Mouse (Mus musculus) layer of hippocampus, adult 2 months (tissue): ENCODE measurements at regions not wholly inside any gene's neighbourhood (a gene's known extent, or its start where the extent isn't known, plus 50 kb on each side); places are given as distances from the start of the nearest gene placed in this dataset.
"Not testable (repeated sequence)": the region's sequence is repeated elsewhere in the genome, so short reads cannot be mapped to it uniquely, and the experiment has no call there.

Experiments
- DNase-seq, 2 experiments: peaks; one replicate each; pipeline ENCODE4 v3.0.0; 2022; ENCODE audit warnings: low spot score in 2 of 2
- H3K27ac ChIP-seq: fragments of 200-600 bp; 2 replicates; pipeline ENCODE4 v1.8.1; 2022
- H3K4me3 ChIP-seq: fragments of 200-600 bp; 2 replicates; pipeline ENCODE4 v1.8.1; 2022; ENCODE audit warnings: mild to moderate bottlenecking
- CTCF ChIP-seq: fragments of 200-600 bp; conservative IDR thresholded peaks from 2 replicates; pipeline ENCODE4 v1.8.1; 2022; ENCODE audit warnings: antibody characterized with exemption, mild to moderate bottlenecking, moderate library complexity

- H3K27ac ChIP-seq = no peak overlapping the region
- TF ChIP-seq CTCF = no peak
- no peak overlapping the region for H3K4me3 ChIP-seq
- DNase-seq = no peak
These were observed 229.8 kb upstream of the Pex5l start for GRCm38 (mm10) chr3:33372806-33373205.

- no peak for TF ChIP-seq CTCF
- Histone ChIP-seq H3K27ac (0 out of 2 replicates have a peak overlapping the region, but pooled peaks have one; percentile 10), H3K4me3 (no peak overlapping the region)
- no peak for DNase-seq
These were observed 220.5 kb upstream of the Pex5l start for GRCm38 (mm10) chr3:33363521-33363920.

- DNase-seq = no peak
- no peak overlapping the region for H3K4me3 ChIP-seq
- peak overlapping the region; percentile 43; the same call in 1 of the 2 replicates for H3K27ac ChIP-seq
- TF ChIP-seq CTCF = no peak
These were observed 217.0 kb upstream of the Pex5l start for GRCm38 (mm10) chr3:33360030-33360429.

GRCm38 (mm10) chr3:33353860-33354259 lies 210.8 kb upstream of the Pex5l start:
- no peak for TF ChIP-seq CTCF
- DNase-seq = no peak

GRCm38 (mm10) chr3:33350986-33351385 lies 207.9 kb upstream of the Pex5l start:
- DNase-seq = peak in 1 of 2 experiments; percentile 58
- Histone ChIP-seq H3K4me3 (no peak overlapping the region), H3K27ac (peak overlapping the region; percentile 68; the same call in 1 of the 2 replicates)
- TF ChIP-seq CTCF = no peak

More at GRCm38 (mm10) chr3:33353860-33354259, 210.8 kb upstream of the Pex5l start:
- H3K4me3 ChIP-seq = no peak overlapping the region
- H3K27ac ChIP-seq = no peak overlapping the region

GRCm38 (mm10) chr3:33334056-33334455 lies 191.0 kb upstream of the Pex5l start:
- Histone ChIP-seq H3K4me3 (no peak overlapping the region), H3K27ac (peak overlapping the region; percentile 14; the same call in 1 of the 2 replicates)
- DNase-seq = peak; percentile 32 to 59
- TF ChIP-seq CTCF = no peak

- not testable (repeated sequence) for H3K4me3 ChIP-seq, DNase-seq
These were observed 174.6 kb upstream of the Pex5l start for GRCm38 (mm10) chr3:33317691-33318090.

GRCm38 (mm10) chr3:33312230-33312825 lies 169.3 kb upstream of the Pex5l start:
- no peak for TF ChIP-seq CTCF
- DNase-seq = peak in 1 of 2 experiments; percentile 30

More at GRCm38 (mm10) chr3:33317691-33318090, 174.6 kb upstream of the Pex5l start:
- H3K27ac ChIP-seq = not testable (repeated sequence)

GRCm38 (mm10) chr3:33308212-33308611 lies 165.2 kb upstream of the Pex5l start:
- DNase-seq = no peak
- Histone ChIP-seq H3K27ac (no peak overlapping the region), H3K4me3 (no peak overlapping the region)
- TF ChIP-seq CTCF = peak; percentile 86

More at GRCm38 (mm10) chr3:33312230-33312825, 169.3 kb upstream of the Pex5l start:
- H3K27ac ChIP-seq = peak overlapping the region; percentile 62; the same call in 1 of the 2 replicates
- H3K4me3 ChIP-seq = no peak overlapping the region

- Histone ChIP-seq H3K27ac (peak overlapping the region; percentile 62), H3K4me3 (no peak overlapping the region)
- DNase-seq = no peak
- TF ChIP-seq CTCF = no peak
These were observed 163.1 kb upstream of the Pex5l start for GRCm38 (mm10) chr3:33306169-33306568.

- DNase-seq = peak in 1 of 2 experiments; percentile 23
- TF ChIP-seq CTCF = no peak
- Histone ChIP-seq H3K4me3 (no peak overlapping the region), H3K27ac (peak overlapping the region; percentile 62)
These were observed 162.7 kb upstream of the Pex5l start for GRCm38 (mm10) chr3:33305756-33306155.

- Histone ChIP-seq H3K27ac (no peak overlapping the region), H3K4me3 (no peak overlapping the region)
- DNase-seq = no peak
- no peak for TF ChIP-seq CTCF
These were observed 119.8 kb upstream of the Pex5l start for GRCm38 (mm10) chr3:33262797-33263196.

- Histone ChIP-seq H3K4me3 (no peak overlapping the region), H3K27ac (no peak overlapping the region)
- no peak for DNase-seq
- TF ChIP-seq CTCF = no peak
These were observed 76.4 kb upstream of the Pex5l start for GRCm38 (mm10) chr3:33219271-33220065.

GRCm38 (mm10) chr3:33218291-33218690 lies 75.2 kb upstream of the Pex5l start:
- no peak overlapping the region for H3K27ac ChIP-seq
- no peak overlapping the region for H3K4me3 ChIP-seq
- no peak for DNase-seq
- no peak for TF ChIP-seq CTCF
